Mouse (Mus musculus): Measurements from ENCODE around the gene Serpinb7.

DNA sequence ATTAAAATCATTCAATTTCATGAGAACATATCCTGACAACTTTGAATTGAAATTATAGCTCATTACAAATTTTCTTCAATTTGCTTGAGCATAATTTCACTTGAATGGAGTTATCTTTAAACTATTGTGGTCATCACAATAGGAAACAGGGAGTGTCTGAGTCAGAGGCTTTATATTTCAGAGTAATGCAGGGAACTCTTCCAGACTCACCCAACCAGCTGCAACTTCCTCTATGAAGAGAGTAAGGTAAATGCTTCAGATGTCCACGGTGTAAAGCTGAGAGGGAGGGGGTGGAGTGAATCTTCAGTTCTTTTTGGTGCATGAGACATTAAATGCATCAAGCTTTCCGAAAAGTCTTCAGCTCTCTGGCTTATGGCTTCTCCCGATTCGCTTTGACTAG lies 23.0 kb downstream of the Serpinb7 start:
- TF ChIP-seq CTCF (IDR thresholded peaks at IDR 0.05; ENCODE audit: extremely low read depth, insufficient read length, insufficient replicate concordance, low read depth, low read length) (no peak), POLR2A (IDR thresholded peaks at IDR 0.05; ENCODE audit: low read depth, low read length) (no peak)

Data from small intestine, adult 2 months (tissue).